Mouse (Mus musculus) kidney, adult 2 months (tissue): Measurements from ENCODE around the gene Timm44. TPM values are rescaled to one million over a fixed set of nuclear protein-coding genes. Genes with fewer than 3 reads are reported as not detected.
"Not testable (repeated sequence)": the region's sequence is repeated elsewhere in the genome, so short reads cannot be mapped to it uniquely, and the experiment has no call there.

ENCODE experiments used
- DNase-seq: peaks from one replicate; pipeline ENCODE4 v3.0.0; 2021
- H3K27ac ChIP-seq: fragments of 200-500 bp; 2 replicates; pipeline ENCODE4 v1.5.1; 2012; ENCODE audit warnings: low read depth, low read length, control low read depth, inconsistent platforms; ENCODE audit not compliant: insufficient read depth
- H3K27me3 ChIP-seq: fragments of 200-500 bp; replicated peaks from 2 replicates; pipeline ENCODE4 v1.6.1; 2012; ENCODE audit warnings: mild to moderate bottlenecking, moderate library complexity, low read length, inconsistent platforms; ENCODE audit not compliant: control insufficient read depth, insufficient read depth
- H3K36me3 ChIP-seq: fragments of 200-500 bp; 2 replicates; pipeline ENCODE4 v1.6.1; 2012; ENCODE audit warnings: mild to moderate bottlenecking, moderate library complexity, low read length, inconsistent platforms; ENCODE audit not compliant: control insufficient read depth, insufficient read depth
- H3K4me1 ChIP-seq: fragments of 200-500 bp; 2 replicates; pipeline ENCODE4 v1.6.1; 2011; ENCODE audit warnings: low read length; ENCODE audit not compliant: control insufficient read depth, insufficient read depth
- H3K4me3 ChIP-seq: fragments of 200-500 bp; 2 replicates; pipeline ENCODE4 v1.5.1; 2011; ENCODE audit warnings: mild to moderate bottlenecking, low read depth, low read length, control low read depth; ENCODE audit not compliant: insufficient read depth
- CTCF ChIP-seq: fragments of 200-500 bp; conservative IDR thresholded peaks from 2 replicates; pipeline ENCODE4 v1.5.1; 2011; ENCODE audit warnings: low read depth, mild to moderate bottlenecking, control low read depth, low read length, moderate library complexity, mixed read lengths; ENCODE audit not compliant: insufficient read depth, insufficient read length
- POLR2A ChIP-seq: fragments of 200-500 bp; IDR thresholded peaks from one replicate; pipeline ENCODE4 v1.6.1; 2011; ENCODE audit warnings: low read depth, low read length, control low read depth
- WGBS: fragments of 180-500 bp; shearing (Covaris S2); methylation state at CpG from one replicate; pipeline ENCODE4 v1.1.7; 2018; 5-methylcytosine and 5-hydroxymethylcytosine counted together
- polyA plus RNA-seq: library from polyadenylated mRNA; depleted of rRNA; stranded (reverse); fragments of >200 nt; gene quantifications from 2 replicates; pipeline ENCODE4 v1.2.3, GENCODE M21; 2012

Gene Timm44
- polyA plus RNA-seq, 1 experiment = 88.1 TPM

DNA sequence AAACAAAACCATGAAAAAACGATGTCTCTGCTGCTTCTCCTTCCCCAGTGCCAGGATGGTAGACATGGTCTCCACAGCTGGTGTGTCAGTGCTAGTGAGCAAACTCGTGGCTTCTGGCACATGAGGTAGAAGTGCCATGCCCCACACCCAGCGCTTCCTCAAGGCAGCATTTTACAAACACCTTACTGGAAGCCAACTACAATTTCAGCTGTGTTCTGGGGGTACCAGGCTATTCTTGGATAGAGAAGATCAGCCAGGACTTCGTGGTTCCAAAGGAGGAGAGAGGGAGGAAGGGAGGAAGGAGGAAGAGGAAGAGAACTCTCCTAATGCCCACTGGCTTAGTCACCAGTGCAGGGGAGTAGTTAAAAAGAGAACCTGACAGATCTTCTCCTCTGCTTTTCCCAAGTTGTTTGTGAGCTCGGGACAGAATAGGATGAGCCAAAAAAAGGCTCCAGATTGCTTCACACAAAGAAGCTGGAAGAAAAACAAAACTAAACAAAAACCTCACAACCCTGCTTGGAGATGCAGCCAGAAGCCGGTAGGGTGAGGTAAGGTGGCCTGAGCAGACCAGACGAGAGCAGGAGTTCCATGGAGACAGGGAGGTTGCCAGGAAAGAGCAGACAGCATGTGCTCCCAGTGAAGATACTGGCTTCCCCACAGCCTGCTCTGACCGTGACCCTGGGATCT lies 12.5 kb downstream of the Timm44 start:
- DNase-seq = no peak
- Histone ChIP-seq H3K27me3 (no peaks in the 10 kb centered on the region), H3K27ac (no peak overlapping the region), H3K36me3 (no peaks in the 10 kb centered on the region; the same call in 1 of the 2 replicates), H3K4me1 (no peaks in the 10 kb centered on the region), H3K4me3 (no peak overlapping the region)
- 87% methylated on average over 8 of the region's 8 CpGs for WGBS
- no peak for TF ChIP-seq CTCF
- TF ChIP-seq POLR2A = no peak

DNA sequence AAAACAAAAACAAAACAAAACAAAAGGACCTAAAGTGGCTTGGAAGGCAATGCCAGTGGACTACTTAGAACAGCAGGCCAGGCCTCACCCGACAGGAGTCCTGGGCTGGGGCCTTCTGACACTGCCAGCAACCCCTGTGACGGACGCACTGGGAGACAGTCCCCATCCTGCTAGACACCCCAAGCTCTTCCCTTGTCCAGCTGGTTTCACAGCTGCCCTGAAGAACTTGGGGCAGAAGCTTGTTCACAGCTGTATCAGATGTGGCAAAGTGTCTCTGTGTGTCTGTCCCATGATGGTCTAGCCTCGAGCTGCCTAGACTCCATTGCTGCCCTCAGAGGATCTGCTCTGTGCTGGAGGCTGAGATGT lies 15.9 kb downstream of the Timm44 start:
- Histone ChIP-seq H3K36me3 (no peaks in the 10 kb centered on the region; the same call in 1 of the 2 replicates), H3K4me1 (no peaks in the 10 kb centered on the region), H3K27ac (no peak overlapping the region), H3K4me3 (no peak overlapping the region), H3K27me3 (no peaks in the 10 kb centered on the region)
- 85% methylated on average over 4 of the region's 4 CpGs for WGBS
- no peak for DNase-seq
- TF ChIP-seq POLR2A = no peak
- TF ChIP-seq CTCF = no peak

DNA sequence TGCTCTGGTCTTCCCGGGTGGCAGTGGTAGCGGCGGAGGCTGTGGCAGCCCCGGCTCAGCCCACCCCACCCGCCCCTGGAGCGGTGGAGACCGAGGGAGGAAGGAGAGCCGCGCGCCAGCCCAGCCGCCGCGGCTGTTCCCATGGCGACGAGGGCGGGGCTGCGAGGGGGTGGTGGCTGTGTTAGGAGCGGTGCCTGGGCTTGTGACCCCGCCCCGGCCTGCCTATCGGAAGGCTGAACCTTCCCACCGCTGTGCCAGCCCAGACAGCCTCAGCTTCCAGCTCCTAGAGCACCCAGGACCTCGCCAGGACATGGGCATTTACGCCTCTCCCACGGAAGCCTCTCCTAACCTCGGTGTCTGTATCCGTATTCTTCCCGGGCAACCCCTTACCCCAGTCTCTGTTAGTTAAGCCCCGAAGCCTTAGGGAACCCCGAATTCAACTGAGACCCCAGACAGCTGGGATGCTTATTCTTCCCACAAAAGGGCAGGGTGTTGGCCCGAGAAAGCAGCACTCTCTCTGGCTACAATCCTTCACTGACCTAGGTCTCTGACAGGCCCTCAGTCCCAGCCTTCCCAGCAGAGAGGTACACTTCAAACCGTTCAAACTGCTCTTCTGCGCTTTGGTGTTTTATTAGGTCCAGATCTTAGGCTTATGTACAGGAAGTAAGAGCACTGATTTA lies 16.4 kb downstream of the Timm44 start, which contains the start of gene Ctxn1:
TSS of gene Ctxn1 (minus strand) at position 150 of the 680 bp plus-strand sequence.
- TF ChIP-seq CTCF (no peak), POLR2A (no peak)
- Histone ChIP-seq H3K27me3 (no peaks in the 10 kb centered on the region), H3K36me3 (no peaks in the 10 kb centered on the region; the same call in 1 of the 2 replicates), H3K27ac (no peak within 1 kb of the TSS), H3K4me3 (peak within 1 kb of the TSS; percentile 45), H3K4me1 (no peaks in the 10 kb centered on the region; the same call in 1 of the 2 replicates)
- 8% methylated on average over 32 of the region's 33 CpGs for WGBS
- DNase-seq = peak; percentile 97

DNA sequence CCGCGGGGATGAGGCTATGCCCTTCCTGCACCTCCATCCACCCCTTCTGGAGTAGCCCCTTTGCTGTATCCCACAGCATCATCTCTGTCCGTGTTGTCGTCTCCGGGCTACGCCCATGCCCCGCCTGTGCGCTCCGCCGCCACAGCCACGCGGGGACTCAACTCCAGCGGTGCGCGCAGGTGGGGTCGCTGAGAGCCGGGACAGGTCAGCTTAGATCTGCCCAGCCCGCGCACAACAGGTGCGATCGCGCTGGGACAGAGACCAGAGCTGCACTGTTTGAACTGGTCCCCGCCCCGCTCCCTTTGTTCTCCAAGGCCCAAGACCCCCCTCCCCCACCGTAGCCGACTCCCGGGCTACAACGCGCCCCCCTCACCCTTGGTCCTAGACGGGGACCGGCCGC lies 17.0 kb downstream of the Timm44 start:
- Histone ChIP-seq H3K4me3 (peak overlapping the region; percentile 45), H3K27ac (no peak overlapping the region), H3K4me1 (no peaks in the 10 kb centered on the region; the same call in 1 of the 2 replicates), H3K27me3 (no peaks in the 10 kb centered on the region), H3K36me3 (no peaks in the 10 kb centered on the region; the same call in 1 of the 2 replicates)
- under 1% methylated on average over 31 of the region's 32 CpGs for WGBS
- DNase-seq = no peak
- TF ChIP-seq CTCF (no peak), POLR2A (no peak)

DNA sequence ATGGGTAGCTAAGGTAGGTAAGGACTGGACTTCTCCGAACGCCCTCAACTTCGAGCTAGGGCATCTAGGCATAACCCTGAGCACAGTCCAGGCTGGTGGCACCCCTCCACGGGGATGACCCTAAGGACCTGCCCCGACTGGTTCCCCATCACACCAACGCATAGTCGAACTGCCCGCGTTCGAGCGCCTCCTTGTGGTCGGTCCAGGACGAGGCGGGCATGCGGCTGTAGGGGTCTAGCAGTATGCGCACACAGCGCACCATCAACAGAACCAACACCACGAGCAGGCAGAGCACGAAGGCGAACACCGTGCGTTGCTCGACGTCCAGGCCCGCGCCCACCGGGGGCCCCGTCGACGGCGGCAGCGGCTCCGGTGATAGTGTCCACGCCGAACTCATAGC lies 17.5 kb downstream of the Timm44 start:
- Histone ChIP-seq H3K4me1 (no peaks in the 10 kb centered on the region; the same call in 1 of the 2 replicates), H3K27me3 (no peaks in the 10 kb centered on the region), H3K4me3 (peak overlapping the region; percentile 45), H3K27ac (no peak overlapping the region), H3K36me3 (no peaks in the 10 kb centered on the region; the same call in 1 of the 2 replicates)
- WGBS = 4% methylated on average over 35 of the region's 35 CpGs
- peak; percentile 51 for DNase-seq
- peak; percentile 66 for TF ChIP-seq CTCF
- TF ChIP-seq POLR2A = no peak

DNA sequence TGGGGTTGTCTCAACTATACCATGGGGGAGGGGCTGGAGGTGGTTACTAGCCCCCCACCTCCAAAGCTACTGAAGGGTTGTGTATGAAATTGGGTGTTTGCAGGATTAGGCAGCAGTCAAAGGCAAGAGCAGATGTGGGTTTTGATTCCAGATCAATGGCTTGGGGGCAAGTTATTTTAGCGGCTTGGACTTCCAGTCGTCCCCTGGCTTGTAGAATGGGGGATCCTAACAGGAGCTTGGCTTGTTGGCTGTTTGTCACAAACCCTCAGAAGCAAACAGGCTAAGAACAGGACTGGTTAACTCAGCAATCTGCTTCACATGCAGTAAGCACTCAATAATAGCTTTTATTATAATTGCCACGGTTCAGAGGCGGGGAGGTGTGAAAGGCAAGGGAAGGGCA lies 18.4 kb downstream of the Timm44 start:
- Histone ChIP-seq H3K27me3 (no peaks in the 10 kb centered on the region), H3K27ac (no peak overlapping the region), H3K36me3 (no peaks in the 10 kb centered on the region; the same call in 1 of the 2 replicates), H3K4me3 (no peak overlapping the region), H3K4me1 (peaks cover 3% of the 10 kb centered on the region; the same call in 1 of the 2 replicates)
- no peak for DNase-seq
- TF ChIP-seq CTCF (no peak), POLR2A (no peak)
- WGBS = 70% methylated on average over 4 of the region's 4 CpGs

DNA sequence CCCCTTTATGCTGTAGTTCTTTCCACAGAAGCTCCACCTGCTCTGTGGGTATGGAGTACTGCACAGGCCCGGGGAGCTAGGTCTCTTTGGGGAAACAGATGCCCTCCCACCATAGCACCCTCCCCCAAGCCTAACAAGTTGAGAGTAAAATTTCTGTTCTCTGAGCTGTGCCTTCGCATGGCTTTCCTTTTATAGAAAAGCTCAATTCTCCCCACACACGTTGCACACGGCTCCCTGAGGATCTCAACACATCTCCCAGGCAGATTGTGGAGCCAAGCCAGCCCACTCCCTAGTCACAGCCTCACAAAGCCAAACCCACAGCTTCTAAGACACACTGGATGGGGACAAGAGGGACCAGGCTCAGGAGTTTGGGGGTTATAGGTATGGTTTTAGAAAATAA lies 18.8 kb downstream of the Timm44 start:
- DNase-seq = no peak
- Histone ChIP-seq H3K4me1 (peaks cover 3% of the 10 kb centered on the region; the same call in 1 of the 2 replicates), H3K36me3 (no peaks in the 10 kb centered on the region; the same call in 1 of the 2 replicates), H3K27ac (no peak overlapping the region), H3K4me3 (no peak overlapping the region), H3K27me3 (no peaks in the 10 kb centered on the region)
- TF ChIP-seq CTCF = no peak
- TF ChIP-seq POLR2A = no peak
- whole genome bisulfite sequencing = 49% methylated on average over 4 of the region's 4 CpGs

DNA sequence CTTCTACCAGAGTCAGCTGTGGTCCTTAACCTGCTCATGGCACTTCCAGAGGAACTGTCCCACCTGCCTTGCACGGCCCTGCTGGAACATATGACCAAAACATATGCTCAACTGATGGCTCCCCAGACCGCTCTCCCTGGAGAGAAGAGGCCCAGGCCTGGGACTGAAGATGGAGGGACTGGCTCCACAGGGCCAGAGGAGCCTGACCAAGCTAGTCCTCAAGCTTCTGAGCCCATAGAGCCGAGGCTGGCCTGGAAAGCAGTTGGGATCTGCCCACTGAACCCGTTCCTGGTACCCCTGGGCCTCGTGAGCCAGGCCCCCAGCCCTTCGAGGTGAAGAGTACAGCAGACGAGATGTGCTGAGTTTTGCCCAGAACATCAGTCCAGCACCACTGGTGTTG lies 20.2 kb downstream of the Timm44 start:
- WGBS = 88% methylated on average over 7 of the region's 7 CpGs
- not testable (repeated sequence) for H3K27ac ChIP-seq, H3K4me1 ChIP-seq, H3K36me3 ChIP-seq, H3K27me3 ChIP-seq, DNase-seq, H3K4me3 ChIP-seq
